Mouse (Mus musculus) neutrophil, adult 5-6 weeks (primary cell): ENCODE data around the gene Srek1. TPM values are rescaled to one million over a fixed set of nuclear protein-coding genes. Genes with fewer than 3 reads are reported as not detected.
A peak's percentile ranks its signal among the peaks of the same experiment; 100 is the strongest.

Experiments
- ATAC-seq: fragments of 151-379, 151-347 bp; 2 replicates; pipeline ENCODE4 v1.8.0; 2017; ENCODE audit warnings: mild to moderate bottlenecking, moderate TSS enrichment; ENCODE audit not compliant: insufficient number of reproducible peaks, poor library complexity, low FRiP score, severe bottlenecking; ENCODE audit errors: extremely low read depth
- total RNA-seq: library from RNA; stranded (forward); fragments of 200-1000 nt; gene quantifications from 2 replicates; pipeline ENCODE4 v1.2.3, GENCODE M21; 2017

Gene Srek1
- total RNA-seq, 1 experiment from 2014 or later: 79.8 TPM

DNA sequence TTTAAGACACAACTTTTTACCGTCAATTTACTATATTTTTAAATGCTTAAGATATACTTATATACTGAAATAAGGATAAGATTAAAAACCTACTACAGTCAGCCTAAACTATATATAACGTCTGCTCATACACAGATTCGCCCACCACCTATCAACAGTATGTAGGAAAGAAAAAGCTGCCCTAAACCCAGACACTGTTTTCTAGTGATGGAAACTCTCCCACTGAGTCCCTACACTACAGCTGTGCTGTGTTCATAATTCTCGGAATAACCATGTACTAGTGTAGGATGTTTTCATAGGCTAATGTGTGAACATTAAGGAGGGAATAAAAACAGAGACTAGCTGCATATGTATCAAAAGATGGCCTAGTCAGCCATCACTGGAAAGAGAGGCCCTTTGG is 29.2 kb downstream of the Srek1 start:
- no peak for ATAC-seq

DNA sequence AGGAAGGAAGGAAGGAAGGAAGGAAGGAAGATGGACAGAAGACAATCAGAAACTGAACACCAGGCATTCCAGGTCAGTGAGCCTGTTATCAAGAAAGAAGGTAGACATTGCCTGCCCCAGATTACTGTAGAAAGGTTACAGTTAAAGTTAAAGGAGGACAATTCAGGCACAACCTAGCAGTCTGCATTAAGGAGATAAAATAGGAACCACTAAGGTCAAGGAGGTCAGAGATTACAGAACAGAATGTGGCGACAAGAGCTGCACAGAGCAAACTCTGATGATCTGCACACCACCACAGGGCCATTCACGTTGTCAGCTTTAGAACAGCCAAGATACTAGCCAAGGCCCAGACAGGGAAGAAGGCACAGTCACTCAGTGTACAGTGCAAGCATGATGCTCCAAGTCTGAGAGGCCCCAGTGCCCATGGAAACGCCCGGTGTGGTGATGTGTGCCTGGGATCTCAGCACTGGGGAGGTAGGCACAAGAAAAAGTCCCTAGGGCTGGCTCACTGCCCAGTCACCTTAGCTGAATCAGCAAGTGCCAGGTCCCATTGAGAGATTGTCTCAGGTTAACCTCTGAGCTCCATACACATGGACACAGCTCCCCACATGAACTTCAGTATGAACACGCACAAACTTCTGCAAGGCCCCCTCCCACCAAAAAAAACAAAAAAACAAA is 38.9 kb downstream of the Srek1 start:
- ATAC-seq: no peak

DNA sequence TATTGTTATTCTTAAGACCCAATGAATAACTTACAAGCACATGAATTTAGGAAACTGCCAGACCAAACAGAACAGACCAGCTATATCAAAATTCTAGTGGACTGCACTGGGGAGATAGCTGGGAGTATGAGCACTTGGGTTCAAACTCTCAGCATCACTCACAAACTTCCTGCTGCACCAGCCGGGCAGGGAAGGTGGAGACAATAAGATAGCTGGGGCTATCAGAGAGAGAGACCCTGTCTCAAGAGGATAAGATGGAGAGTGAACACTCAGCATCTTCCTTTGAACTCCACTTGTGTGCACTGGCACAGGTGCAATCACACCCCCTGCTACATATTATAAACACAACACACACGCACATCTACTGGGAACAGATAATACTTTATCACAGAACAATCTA is 47.5 kb downstream of the Srek1 start:
- no peak for ATAC-seq

DNA sequence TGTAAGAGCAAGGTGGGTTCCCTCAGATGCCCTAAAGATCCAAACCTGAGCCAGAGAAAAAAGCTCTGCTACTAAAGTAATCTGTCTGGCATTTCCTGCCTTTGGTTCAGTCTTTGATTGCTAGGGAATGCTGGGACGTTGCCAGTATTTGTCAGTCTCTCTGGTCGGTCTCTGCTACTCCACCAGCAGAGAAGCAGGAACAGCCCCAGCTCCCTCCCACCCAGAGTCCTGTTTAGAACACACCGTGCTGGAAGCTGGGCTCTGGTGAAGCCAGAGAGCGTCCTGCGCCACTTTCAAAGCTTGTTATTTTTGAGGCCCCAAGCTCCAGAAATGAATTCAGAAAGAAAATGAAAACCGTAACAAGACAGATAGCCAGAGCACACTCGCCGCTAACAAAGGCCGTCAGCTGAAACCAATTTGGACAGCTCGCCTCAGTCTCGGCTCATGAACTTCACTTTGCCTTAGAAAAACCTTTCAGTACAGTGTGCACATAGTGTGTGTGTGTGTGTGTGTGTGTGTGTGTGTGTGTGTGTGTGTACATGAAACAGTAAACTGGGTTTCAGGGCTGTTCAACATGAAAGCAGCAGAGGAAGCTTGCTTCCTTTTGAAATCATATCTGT is 62.9 kb downstream of the Srek1 start:
- ATAC-seq: no peak

DNA sequence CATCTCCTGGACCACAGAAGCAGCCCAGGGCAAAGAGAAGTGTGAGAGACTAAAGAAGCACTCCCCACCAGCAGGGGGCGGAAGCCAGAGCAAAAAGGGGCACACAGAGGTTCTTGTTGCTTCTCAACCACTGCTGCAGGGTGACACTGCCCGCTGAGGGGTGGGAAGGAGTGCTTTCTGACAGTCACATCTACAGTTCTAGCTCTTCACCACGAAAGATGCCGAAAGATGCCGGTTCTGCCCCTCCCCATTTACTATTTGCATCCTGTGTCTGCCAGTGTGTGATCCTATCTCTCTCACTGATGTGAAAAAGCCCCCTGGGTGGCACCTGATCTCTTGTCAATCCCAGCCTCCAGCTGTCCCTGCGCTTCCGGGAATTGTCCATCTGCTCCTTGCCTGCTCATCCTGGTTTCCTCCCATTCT is 64.0 kb downstream of the Srek1 start:
- no peak for ATAC-seq

DNA sequence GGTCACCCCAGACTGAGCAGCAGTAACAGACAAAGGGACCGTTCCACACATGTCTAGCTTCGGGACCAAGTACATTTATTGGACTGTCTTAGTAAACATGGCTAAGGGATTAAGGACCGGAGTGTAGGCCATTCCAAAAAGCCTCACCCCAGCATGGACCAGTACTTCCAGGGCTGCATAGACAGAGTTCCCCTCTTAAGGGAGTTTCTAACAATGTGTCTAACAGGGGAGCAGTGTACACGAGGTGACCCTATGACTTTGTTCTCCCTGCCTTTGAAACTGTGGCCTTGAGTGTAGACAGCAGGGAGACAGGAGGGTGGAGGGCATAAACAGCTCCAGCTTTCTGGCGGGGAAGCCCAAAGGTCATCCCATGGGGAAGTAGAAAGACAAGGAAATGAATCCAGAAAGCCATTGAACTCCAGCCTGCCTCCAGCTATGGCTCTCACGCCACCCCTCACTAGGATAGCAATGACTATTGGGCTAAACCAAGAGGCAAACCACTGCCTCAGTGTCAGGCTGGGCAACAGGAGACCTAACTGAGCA is 68.9 kb downstream of the Srek1 start:
- ATAC-seq: no peak

DNA sequence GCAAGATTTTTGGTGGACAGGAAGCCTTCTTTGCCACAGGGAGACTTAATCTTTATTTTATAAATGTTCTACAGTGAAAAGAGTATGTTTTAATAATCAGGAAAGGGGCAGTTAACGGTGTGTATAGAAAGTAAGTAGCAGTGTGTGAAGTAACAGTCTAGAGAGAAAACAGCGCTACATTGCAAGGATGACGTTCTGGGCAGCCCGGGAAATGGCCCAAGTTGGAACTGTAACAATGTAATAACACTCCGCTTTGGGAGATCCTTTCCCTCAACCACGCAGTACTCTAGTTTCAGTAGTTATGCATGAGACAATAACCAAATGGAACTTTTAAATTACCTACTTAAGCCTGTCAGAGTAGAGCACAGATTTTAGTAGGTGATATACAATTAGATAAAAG is 70.6 kb downstream of the Srek1 start:
- no peak for ATAC-seq

DNA sequence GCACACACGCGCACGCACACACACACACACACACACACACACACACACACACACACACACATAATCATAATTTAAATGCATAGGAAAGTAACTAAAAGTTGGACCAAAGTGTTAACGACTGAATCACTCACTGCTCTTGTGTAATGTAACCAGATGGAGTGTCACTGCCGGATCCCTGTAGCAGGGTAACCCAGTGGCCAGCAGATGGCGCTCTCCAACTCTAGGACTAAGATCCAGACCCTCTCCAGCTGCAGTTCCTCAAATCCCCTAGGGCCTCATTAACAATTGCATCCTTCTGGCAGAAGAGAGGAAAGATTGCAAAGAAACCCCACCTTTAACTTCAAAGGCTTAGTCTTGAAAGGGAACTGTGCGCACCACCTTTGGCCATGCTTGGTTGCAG is 71.0 kb downstream of the Srek1 start:
- ATAC-seq: peak; percentile 55; the same call in 1 of the 2 replicates

DNA sequence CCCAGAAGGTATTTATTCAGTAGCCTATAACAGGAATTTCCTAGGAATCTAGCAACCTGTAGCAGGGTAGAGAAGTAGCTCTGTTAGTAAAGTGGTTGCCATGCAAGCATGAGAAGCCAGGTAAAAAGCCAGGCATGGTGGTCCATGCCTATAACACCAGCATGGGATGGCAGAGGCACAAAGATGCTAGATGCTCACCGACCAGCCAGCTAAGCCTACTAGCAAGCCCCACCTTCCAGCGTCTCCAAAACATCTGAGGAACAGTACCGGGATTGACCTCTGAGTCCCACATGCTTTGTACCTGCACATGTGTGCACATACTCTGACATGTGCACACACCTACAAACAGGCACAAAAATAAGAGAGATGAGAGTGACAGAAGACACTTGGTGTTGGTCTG is 72.1 kb downstream of the Srek1 start:
- ATAC-seq: no peak

DNA sequence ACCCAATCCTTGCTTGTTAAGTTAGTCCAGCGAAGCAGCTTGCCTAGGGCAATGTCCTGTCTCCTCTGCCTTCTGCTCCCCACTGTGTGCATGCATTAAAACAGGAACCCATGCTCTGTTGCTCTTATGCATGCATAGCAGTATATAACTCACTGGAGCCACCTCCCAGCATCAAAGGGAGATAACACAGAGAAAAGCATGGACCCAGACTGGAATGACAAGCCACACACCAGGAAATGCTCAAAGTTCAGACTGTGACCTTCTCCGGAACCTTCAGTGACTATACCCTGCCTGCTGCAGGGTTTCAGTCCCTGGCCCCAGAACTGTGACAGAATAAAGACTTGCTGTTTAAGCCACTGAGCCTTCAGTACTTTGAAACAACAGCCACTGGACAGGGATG is 73.7 kb downstream of the Srek1 start:
- no peak for ATAC-seq

DNA sequence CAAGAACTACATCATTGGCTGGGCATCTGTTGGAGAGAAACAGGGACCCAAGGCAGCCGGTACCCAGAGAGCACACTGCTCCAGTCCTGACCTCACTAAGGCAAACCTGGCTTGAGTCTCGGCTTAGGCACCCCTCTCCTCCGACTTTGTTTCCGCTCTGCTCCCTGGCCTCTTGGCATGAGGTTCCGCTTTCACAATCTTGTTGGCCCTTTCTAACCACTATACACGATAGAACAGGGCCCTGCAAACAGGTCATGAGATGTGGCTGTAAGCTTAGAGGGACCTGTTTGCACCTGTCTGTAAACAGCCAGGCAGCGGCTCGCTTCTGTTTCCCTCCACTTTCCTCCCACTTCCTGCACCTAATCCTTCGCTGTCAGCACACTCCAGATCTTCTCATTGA is 76.4 kb downstream of the Srek1 start:
- ATAC-seq: no peak

DNA sequence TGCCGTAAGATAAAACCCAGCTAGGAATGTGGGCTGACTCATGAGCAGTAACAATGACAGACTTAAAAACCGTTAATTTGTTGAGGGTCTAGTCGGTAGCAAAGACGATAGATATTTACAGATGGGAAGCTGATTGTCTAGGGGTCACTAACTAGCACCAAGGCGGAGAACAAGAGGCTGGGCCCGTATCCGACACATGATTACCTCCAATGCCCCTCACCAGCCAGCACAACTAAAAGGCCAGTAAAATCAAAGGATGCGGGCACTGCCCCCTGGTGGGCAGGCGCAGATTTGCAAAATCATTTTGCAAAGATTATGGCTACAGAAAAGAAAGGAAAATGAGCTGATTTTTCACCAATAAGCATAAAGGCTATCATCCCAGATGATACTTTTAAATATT is 78.2 kb downstream of the Srek1 start:
- no peak for ATAC-seq

DNA sequence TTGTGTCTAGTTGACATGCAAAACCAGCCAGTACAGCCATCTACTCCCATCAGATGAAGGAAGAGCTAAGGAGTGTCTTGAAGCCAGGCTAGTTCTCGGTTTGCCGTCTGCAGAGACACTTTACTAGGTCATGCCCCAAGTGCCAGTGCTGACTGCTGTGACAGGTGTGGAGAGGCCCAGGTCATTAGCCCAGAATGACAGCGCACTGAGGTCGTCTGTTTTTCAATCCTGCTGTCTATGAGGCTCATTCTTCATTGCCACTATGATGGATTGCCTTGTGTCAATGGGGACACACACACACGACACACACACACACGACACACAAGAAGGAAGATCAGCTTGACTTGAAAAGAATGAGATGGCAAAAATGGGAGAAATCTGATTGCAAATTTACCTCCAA is 79.0 kb downstream of the Srek1 start:
- no peak for ATAC-seq

Other genes with a start within 250 kb of the Srek1 start
- 160 and 170 TPM in 2 replicates for gene Erbin, start 145.9 kb upstream of the Srek1 start, total RNA-seq